Mouse (Mus musculus) liver, embryonic 12.5 days (tissue): ENCODE results near the gene Rbbp8nl. TPM values are rescaled to one million over a fixed set of nuclear protein-coding genes. Genes with fewer than 3 reads are reported as not detected.

Source experiments
- ATAC-seq: fragments of 200-750 bp; cut with Nextera tagmentation; 2 replicates; pipeline ENCODE4 v1.8.0; 2017; ENCODE audit warnings: moderate number of reproducible peaks, mild to moderate bottlenecking, moderate library complexity
- H3K27ac ChIP-seq: fragments of 300-500 bp; sonication (generic); 2 replicates; pipeline ENCODE4 v1.5.1; 2016; ENCODE audit warnings: mild to moderate bottlenecking
- H3K27me3 ChIP-seq: fragments of 300-500 bp; sonication (generic); replicated peaks from 2 replicates; pipeline ENCODE4 v1.6.1; 2016; ENCODE audit warnings: mild to moderate bottlenecking, moderate library complexity
- H3K36me3 ChIP-seq: fragments of 300-500 bp; sonication (generic); 2 replicates; pipeline ENCODE4 v1.6.1; 2016; ENCODE audit warnings: mild to moderate bottlenecking, moderate library complexity
- H3K4me1 ChIP-seq: fragments of 300-500 bp; sonication (generic); 2 replicates; pipeline ENCODE4 v1.6.1; 2016
- H3K4me2 ChIP-seq: fragments of 300-500 bp; sonication (generic); 2 replicates; pipeline ENCODE4 v1.6.1; 2016; ENCODE audit warnings: mild to moderate bottlenecking, moderate library complexity
- H3K4me3 ChIP-seq: fragments of 300-500 bp; sonication (generic); 2 replicates; pipeline ENCODE4 v1.5.1; 2016; ENCODE audit warnings: mild to moderate bottlenecking, moderate library complexity
- H3K9ac ChIP-seq: fragments of 300-500 bp; sonication (generic); 2 replicates; pipeline ENCODE4 v1.6.1; 2016; ENCODE audit warnings: mild to moderate bottlenecking, moderate library complexity
- H3K9me3 ChIP-seq: fragments of 300-500 bp; sonication (generic); replicated peaks from 2 replicates; pipeline ENCODE4 v1.6.1; 2016; ENCODE audit warnings: mild to moderate bottlenecking, moderate library complexity
- WGBS: fragments of 180-500 bp; shearing (Covaris S2); methylation state at CpG from one replicate; pipeline ENCODE4 v1.1.7; 2016; ENCODE audit not compliant: insufficient replicate concordance; 5-methylcytosine and 5-hydroxymethylcytosine counted together
- polyA plus RNA-seq: library from polyadenylated mRNA; unstranded; fragments of >200 nt; fragmentation: Nextera tagmentation; extraction: Ambion mirVana; gene quantifications from 2 replicates; pipeline ENCODE4 v1.2.1, GENCODE M21; 2016

Rbbp8nl gene
- not detected in 2 replicates for polyA plus RNA-seq

DNA sequence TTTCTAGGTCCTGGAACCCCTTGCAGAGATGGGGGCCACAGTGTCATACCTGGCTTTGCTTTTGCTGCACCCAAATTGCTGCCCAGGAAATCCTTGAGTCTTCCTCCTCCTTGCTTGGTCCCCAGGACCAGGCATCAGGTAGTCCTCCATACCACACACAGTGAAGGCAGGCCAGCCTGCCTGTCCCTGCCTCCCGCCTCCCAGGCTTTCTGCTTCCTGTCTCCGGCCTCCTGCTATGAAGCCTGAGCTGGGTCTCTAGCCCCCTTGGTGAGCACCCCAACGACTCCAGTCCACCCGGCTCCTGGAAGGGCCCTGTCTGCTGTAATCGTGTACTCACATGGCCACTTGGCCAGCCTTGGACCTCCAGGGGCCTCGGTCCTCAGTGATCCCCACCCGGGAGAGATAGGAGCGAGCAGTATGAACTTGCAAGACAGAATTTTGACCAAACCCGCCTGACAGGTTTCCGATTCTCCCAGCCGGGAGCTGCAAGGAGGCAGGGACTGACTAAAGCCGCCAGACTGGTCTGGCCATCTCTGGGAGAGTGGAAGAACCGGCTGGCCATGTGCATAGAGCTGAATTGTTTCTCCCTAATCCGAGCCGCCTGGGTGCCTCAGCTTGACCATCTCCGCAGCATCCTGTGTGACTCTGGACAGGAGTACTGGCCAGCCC lies at the start of gene Rbbp8nl:
Gene Rbbp8nl (minus strand): TSS at position 440 of the 669 bp plus-strand sequence.
- Histone ChIP-seq H3K9ac (no peak within 1 kb of the TSS), H3K36me3 (no peaks in the 10 kb centered on the region), H3K4me1 (peaks cover 2% of the 10 kb centered on the region; the same call in 1 of the 2 replicates), H3K9me3 (no peaks in the 10 kb centered on the region), H3K4me2 (no peak within 1 kb of the TSS), H3K27ac (no peak within 1 kb of the TSS), H3K27me3 (peaks cover under 1% of the 10 kb centered on the region), H3K4me3 (no peak within 1 kb of the TSS)
- no peak for ATAC-seq
- WGBS = 40% methylated on average over 16 of the region's 16 CpGs

DNA sequence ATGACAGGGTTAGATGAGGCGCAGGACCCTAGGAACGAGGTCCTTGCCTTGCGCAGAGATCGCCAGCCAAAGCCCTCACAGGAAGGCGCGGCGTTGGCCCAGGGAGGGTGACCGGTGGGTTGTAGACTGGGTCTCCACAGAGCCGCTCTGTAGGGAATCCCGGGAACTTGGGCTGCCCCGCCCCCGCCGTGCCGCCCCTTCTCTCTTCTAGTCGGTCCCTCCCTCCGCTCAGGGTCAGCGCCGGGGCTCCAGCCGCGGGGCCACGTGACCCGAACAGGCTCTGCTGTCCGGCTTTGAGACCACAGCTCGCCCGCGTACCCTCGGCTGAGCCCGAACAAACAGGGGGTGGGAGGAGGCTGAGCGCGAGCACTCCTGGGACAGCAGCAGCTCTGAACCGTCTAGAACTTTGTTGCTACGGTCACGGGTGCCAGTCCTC lies 44.9 kb upstream of the Rbbp8nl start, which contains the start of gene Gata5:
Gene Gata5 (minus strand): TSS at position 149 of the 436 bp plus-strand sequence.
- Histone ChIP-seq H3K4me3 (peak within 1 kb of the TSS; percentile 50), H3K36me3 (no peaks in the 10 kb centered on the region), H3K4me2 (peak within 1 kb of the TSS; percentile 56), H3K4me1 (peaks cover 4% of the 10 kb centered on the region), H3K27ac (peak within 1 kb of the TSS; percentile 57; the same call in 1 of the 2 replicates), H3K9me3 (no peaks in the 10 kb centered on the region), H3K9ac (peak within 1 kb of the TSS; percentile 60), H3K27me3 (peaks cover 92% of the 10 kb centered on the region)
- 2% methylated on average over 30 of the region's 33 CpGs for WGBS
- ATAC-seq = peak; percentile 65

DNA sequence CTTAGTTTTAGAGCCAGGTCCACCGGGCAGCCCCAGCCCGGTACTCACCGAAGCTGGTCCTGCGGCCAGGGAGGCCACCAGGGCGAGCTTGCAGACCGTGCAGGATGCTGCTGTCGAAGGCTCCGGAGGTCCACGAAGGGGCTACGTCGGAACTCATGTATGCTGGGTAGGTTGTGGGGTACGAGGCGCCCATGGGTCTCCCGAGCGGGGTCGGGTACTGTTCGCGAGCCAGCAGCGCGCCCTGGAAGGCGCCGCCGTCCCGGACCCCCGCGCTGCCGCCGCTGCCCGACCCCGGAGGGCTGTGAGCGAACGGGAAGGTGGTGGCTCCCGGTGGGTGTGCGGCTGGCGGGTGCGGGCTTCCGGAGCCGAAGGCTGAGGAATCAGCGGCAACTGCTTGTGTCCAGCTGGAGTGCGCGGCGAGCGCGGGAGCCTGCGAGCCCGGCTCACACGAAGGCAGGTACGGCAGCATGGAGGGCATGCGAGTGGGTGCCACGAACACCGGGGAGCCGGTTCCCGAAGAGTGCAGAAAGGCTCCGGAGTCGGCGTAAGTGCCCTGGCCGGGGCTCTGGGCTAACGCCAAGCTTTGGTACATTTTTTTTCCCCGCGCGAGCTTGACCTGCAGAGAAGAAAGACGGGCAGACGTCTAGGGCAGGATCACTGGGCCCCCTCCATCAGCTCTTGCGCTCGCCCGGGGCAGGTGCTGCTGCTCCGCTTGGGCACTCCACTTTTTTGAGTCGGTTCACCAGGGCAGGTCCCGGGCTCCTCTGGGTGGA lies 44.3 kb upstream of the Rbbp8nl start:
- WGBS = 3% methylated on average over 69 of the region's 69 CpGs
- H3K9ac ChIP-seq = peak overlapping the region; percentile 60
- H3K36me3 ChIP-seq = no peaks in the 10 kb centered on the region
- peaks cover 87% of the 10 kb centered on the region for H3K27me3 ChIP-seq
- H3K4me1 ChIP-seq = peaks cover 4% of the 10 kb centered on the region
- peak overlapping the region; percentile 57; the same call in 1 of the 2 replicates for H3K27ac ChIP-seq
- no peaks in the 10 kb centered on the region for H3K9me3 ChIP-seq
- peak overlapping the region; percentile 50 for H3K4me3 ChIP-seq
- peak; percentile 23; the same call in 1 of the 2 replicates for ATAC-seq
- peak overlapping the region; percentile 56 for H3K4me2 ChIP-seq

DNA sequence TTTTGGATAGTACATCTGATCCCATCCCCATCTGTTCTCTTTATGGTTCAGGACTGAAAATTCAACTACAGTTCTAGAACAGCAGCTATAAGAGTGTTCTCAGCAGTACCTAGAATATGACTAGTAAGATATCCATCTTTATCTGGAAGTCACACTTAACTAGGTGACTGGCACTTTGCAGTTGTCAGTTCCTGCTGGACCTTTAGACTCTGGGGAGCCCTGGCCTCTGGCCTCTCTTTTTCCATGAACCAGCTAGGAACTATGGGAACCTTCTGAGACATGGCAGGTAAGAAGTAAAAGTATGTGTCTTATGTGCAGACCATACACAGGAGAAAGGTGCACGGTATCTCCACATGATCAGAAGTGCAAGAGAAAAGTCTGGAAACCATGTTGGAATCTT lies 39.8 kb upstream of the Rbbp8nl start:
- H3K9me3 ChIP-seq = no peaks in the 10 kb centered on the region
- no peak overlapping the region for H3K4me3 ChIP-seq
- H3K27ac ChIP-seq = no peak overlapping the region
- ATAC-seq = no peak
- 68% methylated on average over 1 of the region's 1 CpGs for WGBS
- peaks cover 4% of the 10 kb centered on the region; the same call in 1 of the 2 replicates for H3K36me3 ChIP-seq
- no peaks in the 10 kb centered on the region for H3K4me1 ChIP-seq
- no peak overlapping the region for H3K4me2 ChIP-seq
- no peak overlapping the region for H3K9ac ChIP-seq
- peaks cover 42% of the 10 kb centered on the region for H3K27me3 ChIP-seq

DNA sequence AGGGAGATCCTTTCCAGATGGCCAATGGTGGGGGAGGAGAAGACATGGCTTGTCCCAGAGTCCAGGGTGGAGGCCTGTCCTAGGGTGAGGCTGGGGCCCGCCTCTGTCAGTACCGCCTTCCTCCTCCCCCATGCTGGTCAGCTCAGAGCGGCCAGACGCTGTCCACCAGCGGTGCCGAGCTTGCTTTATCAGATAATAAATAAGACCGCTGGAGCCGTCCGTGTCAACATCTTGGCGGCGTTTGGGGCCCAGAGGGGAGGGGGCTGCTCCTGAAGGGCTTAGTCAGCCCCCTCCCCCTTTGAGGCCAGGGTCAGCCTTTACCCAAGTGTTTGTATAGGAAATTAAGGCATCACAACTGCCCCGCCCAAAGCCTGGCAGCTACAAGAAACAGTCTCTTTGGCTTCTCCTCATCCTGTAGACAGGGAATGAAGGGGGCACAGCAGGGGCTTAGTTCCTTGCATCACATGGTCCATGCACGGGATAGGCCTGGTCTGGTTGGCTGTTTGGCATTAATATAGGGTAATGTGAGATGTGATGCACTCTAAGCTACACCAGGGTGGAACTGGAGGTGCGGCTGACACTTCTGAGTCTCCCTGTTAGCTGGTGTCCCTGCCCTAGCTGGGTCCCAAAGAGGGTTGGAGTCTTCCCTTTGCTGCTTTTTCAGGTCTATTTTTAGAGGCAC lies 33.1 kb upstream of the Rbbp8nl start:
- no peaks in the 10 kb centered on the region for H3K4me1 ChIP-seq
- peaks cover 3% of the 10 kb centered on the region; the same call in 1 of the 2 replicates for H3K27me3 ChIP-seq
- H3K9me3 ChIP-seq = no peaks in the 10 kb centered on the region
- no peak overlapping the region for H3K4me3 ChIP-seq
- WGBS = 43% methylated on average over 14 of the region's 14 CpGs
- no peak overlapping the region for H3K4me2 ChIP-seq
- H3K27ac ChIP-seq = no peak overlapping the region
- no peak overlapping the region for H3K9ac ChIP-seq
- H3K36me3 ChIP-seq = peaks cover 4% of the 10 kb centered on the region; the same call in 1 of the 2 replicates
- peak; percentile 59 for ATAC-seq

DNA sequence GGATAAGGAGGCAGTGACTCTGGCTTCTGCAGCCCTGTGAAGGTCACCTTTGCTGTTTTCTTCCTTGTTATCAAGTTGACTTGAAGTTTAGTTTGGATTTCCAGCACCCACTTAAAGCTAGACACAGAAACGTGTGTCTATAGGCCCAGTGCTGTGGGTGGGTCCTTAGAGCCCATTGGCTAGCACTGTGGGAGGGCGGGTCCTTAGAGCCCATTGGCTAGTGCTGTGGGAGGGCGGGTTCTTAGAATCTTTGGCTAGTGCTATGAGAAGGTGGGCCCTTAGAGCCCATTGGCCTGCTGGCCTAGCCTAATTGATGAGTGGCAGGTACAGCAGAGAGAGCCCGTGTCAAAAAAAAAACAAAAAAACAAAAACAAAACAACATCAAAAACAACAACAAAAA lies 30.5 kb upstream of the Rbbp8nl start:
- H3K27ac ChIP-seq = no peak overlapping the region

DNA sequence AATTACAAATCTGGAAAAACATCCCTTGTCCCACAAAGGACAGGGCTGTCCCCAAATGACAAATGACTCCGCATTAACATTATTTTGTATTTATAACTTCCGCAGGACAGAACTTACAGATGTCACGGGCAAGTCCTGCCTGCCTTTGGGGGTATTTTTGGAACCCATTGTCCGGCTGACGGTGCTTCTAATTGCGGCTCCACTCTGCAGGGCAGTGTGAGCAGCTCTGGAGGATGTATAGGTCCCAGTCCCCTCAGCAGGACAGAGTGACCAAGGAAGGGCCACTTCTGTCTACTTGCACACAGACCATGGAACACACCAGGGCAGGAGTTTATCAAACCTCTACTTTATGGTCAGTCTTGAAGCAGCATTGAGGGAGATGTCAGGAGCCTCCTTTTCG lies 27.9 kb upstream of the Rbbp8nl start:
- Histone ChIP-seq H3K4me2 (no peak overlapping the region), H3K4me3 (no peak overlapping the region), H3K4me1 (no peaks in the 10 kb centered on the region), H3K36me3 (no peaks in the 10 kb centered on the region), H3K9ac (no peak overlapping the region), H3K27me3 (0 out of 2 replicates have a peak, but pooled peaks cover 6% of the 10 kb centered on the region), H3K27ac (no peak overlapping the region), H3K9me3 (no peaks in the 10 kb centered on the region)
- WGBS = 80% methylated on average over 7 of the region's 7 CpGs
- no peak for ATAC-seq

More for the DNA sequence above, 30.5 kb upstream of the Rbbp8nl start:
- Histone ChIP-seq H3K9ac (no peak overlapping the region), H3K4me3 (no peak overlapping the region), H3K4me2 (no peak overlapping the region), H3K4me1 (no peaks in the 10 kb centered on the region), H3K36me3 (no peaks in the 10 kb centered on the region), H3K9me3 (no peaks in the 10 kb centered on the region), H3K27me3 (0 out of 2 replicates have a peak, but pooled peaks cover 6% of the 10 kb centered on the region)
- WGBS = 59% methylated on average over 4 of the region's 4 CpGs
- ATAC-seq = peak; percentile 36; the same call in 1 of the 2 replicates

DNA sequence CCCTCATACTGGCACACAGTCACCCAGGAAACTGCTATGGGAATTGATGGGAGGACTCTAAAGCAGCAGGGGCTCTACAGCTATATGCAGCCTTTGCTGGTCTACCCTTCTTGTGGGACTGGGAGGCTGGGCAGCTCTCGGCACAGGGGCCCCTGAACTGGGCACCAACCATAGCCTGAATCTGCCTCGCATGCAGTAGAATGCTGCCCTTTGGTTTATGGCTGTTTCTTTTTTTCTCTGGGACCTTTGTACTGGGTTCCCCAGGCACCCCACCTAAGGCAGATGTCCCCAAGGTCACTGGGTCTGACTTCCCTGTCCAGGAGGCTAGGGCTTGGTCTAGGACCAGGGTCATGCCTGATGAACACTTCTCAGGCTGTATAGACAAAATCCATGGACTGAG lies 24.6 kb upstream of the Rbbp8nl start:
- Histone ChIP-seq H3K27me3 (0 out of 2 replicates have a peak, but pooled peaks cover 6% of the 10 kb centered on the region), H3K4me2 (no peak overlapping the region), H3K4me3 (no peak overlapping the region), H3K9ac (no peak overlapping the region), H3K9me3 (no peaks in the 10 kb centered on the region), H3K27ac (no peak overlapping the region), H3K36me3 (no peaks in the 10 kb centered on the region), H3K4me1 (no peaks in the 10 kb centered on the region)
- no peak for ATAC-seq
- 55% methylated on average over 2 of the region's 2 CpGs for WGBS

DNA sequence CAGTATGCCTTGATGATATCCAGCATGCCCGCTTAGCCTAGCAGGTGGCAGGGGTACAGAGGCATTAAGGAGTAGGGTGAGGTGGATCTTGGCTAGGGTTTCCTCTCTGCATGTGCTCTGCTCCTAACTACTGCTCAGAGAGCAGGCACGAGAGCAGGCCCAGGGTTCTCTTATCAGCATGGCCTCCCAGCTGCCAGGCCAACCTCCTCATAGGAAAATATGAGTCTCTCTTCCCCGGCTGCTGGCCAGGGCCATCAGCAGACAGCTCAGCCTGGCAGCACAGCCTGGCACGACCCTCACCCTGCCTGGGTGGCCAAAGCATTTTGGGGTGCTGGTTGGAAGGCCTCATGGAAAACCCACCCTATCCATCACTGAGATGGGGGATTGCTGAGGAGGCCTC lies 21.5 kb upstream of the Rbbp8nl start:
- no peak for ATAC-seq
- Histone ChIP-seq H3K4me1 (no peaks in the 10 kb centered on the region), H3K4me3 (no peak overlapping the region), H3K27ac (no peak overlapping the region), H3K9ac (no peak overlapping the region), H3K27me3 (0 out of 2 replicates have a peak, but pooled peaks cover 12% of the 10 kb centered on the region), H3K4me2 (no peak overlapping the region), H3K9me3 (no peaks in the 10 kb centered on the region), H3K36me3 (no peaks in the 10 kb centered on the region)
- 44% methylated on average over 4 of the region's 4 CpGs for WGBS

DNA sequence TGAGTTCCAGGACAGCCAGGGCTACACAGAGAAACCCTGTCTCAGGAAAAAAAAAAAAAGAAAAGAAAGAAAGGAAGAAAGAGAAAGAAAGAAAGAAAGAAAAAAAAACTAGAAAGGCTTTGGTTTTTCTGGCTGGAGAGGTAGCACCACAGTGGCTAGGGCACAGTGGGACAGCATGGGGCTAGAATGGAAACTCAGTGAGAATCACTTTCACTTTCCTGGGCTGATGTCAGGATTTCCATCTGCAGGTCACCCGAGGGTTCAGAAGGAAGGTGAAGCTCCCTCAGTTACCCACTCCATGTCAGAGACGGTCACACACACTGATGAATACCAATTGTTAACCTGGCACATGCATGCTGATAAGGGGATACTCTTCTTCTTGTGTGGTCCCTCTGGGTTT lies 18.0 kb upstream of the Rbbp8nl start:
- Histone ChIP-seq H3K4me3 (no peak overlapping the region), H3K27me3 (0 out of 2 replicates have a peak, but pooled peaks cover 16% of the 10 kb centered on the region), H3K27ac (no peak overlapping the region), H3K9ac (no peak overlapping the region), H3K4me2 (no peak overlapping the region), H3K4me1 (no peaks in the 10 kb centered on the region), H3K36me3 (no peaks in the 10 kb centered on the region), H3K9me3 (no peaks in the 10 kb centered on the region)
- WGBS = 32% methylated on average over 2 of the region's 2 CpGs
- no peak for ATAC-seq

DNA sequence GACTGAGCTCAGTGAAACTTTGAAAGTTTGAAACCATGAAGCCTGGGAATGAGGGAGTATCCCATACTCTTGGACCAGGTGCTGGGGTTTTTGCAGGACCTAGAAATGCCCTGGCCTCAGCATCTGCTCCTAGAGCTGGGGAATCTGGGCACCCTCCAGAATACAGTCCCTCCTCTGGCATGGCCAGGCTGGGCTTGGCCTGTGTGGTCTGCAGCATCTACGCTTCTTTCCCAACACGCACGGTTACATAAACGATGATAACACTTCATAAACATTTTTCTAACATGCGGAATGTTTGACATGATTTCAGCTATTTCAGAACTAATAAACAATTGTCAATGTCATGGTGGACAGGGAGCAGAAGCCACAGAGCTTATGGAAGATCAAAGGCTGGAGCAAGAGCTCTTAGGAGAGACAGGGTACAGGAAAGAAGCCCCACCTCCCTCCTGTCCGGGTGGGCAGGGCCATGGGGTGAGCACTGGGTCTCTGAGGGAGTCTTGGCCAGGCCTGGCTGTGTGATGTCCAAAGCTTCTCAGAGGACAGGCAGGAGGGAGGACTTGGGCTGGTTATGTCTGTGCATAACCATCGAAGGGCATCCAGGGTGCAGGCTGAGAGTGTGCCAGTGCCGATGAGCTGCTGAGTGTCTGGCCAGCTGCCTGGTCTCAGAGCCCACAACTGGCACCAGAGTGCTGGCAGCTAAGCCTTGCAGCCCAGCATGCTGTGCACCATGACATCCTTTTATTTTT lies 16.9 kb upstream of the Rbbp8nl start:
- no peak overlapping the region for H3K4me3 ChIP-seq

More for the DNA sequence above, 16.9 kb upstream of the Rbbp8nl start:
- 65% methylated on average over 8 of the region's 8 CpGs for WGBS
- Histone ChIP-seq H3K9ac (no peak overlapping the region), H3K4me1 (no peaks in the 10 kb centered on the region), H3K4me2 (no peak overlapping the region), H3K27me3 (0 out of 2 replicates have a peak, but pooled peaks cover 16% of the 10 kb centered on the region), H3K27ac (no peak overlapping the region), H3K9me3 (no peaks in the 10 kb centered on the region), H3K36me3 (no peaks in the 10 kb centered on the region)
- no peak for ATAC-seq
